Mouse (Mus musculus) ES-E14 (cell line): ENCODE measurements around the gene Rnft2. TPM values are rescaled to one million over a fixed set of nuclear protein-coding genes. Genes with fewer than 3 reads are reported as not detected.
A peak's percentile ranks its signal among the peaks of the same experiment; 100 is the strongest.

Experiments
- DNase-seq: peaks from one replicate; pipeline ENCODE4 v3.0.0-alpha.2; 2013; ENCODE audit warnings: low read depth, low spot score
- H3K27ac ChIP-seq: 2 replicates; pipeline ENCODE4 v1.5.1; 2012; ENCODE audit warnings: low read depth, mild to moderate bottlenecking, low read length, moderate library complexity, mixed read lengths; ENCODE audit not compliant: poor library complexity, insufficient read depth, severe bottlenecking
- H3K36me3 ChIP-seq: 2 replicates; pipeline ENCODE4 v1.6.1; 2012; ENCODE audit warnings: mild to moderate bottlenecking, low read length, moderate library complexity, mixed read lengths; ENCODE audit not compliant: control insufficient read depth, poor library complexity, insufficient read depth, severe bottlenecking
- H3K4me1 ChIP-seq, 2 experiments: fragments of 150-350 bp in 1 of 2; sonication (generic) in 1 of 2; 2 replicates each; pipeline ENCODE4 v1.6.1; 2012; ENCODE audit warnings: low read length in 2 of 2, mild to moderate bottlenecking in 1 of 2, mixed read lengths in 1 of 2; ENCODE audit not compliant: control insufficient read depth in 2 of 2, insufficient read depth in 2 of 2, poor library complexity in 1 of 2
- H3K4me3 ChIP-seq, 2 experiments: fragments of 150-350 bp in 1 of 2; sonication (generic) in 1 of 2; 2 replicates each; pipeline ENCODE4 v1.5.1; 2012; ENCODE audit warnings: low read length in 2 of 2, low read depth in 1 of 2, mild to moderate bottlenecking in 1 of 2, mixed read lengths in 1 of 2; ENCODE audit not compliant: insufficient read depth in 1 of 2, poor library complexity in 1 of 2, severe bottlenecking in 1 of 2
- H3K9ac ChIP-seq: 2 replicates; pipeline ENCODE4 v1.6.1; 2012; ENCODE audit warnings: low read depth, mild to moderate bottlenecking, low read length, mixed read lengths; ENCODE audit not compliant: poor library complexity, insufficient read depth, severe bottlenecking
- H3K9me3 ChIP-seq: fragments of 150-350 bp; sonication (generic); 2 replicates; pipeline ENCODE4 v1.6.1; 2012; ENCODE audit warnings: low read depth, mild to moderate bottlenecking, low read length; ENCODE audit not compliant: control insufficient read depth, insufficient read depth
- CHD2 ChIP-seq: IDR thresholded peaks from 2 replicates; pipeline ENCODE4 v1.6.1; 2014; ENCODE audit warnings: mild to moderate bottlenecking, low read depth, low read length, inconsistent platforms
- HCFC1 ChIP-seq: IDR thresholded peaks from 2 replicates; pipeline ENCODE4 v1.6.1; 2012; ENCODE audit warnings: low read length, inconsistent platforms, borderline replicate concordance; ENCODE audit not compliant: insufficient read depth
- MAFK ChIP-seq: IDR thresholded peaks from 2 replicates; pipeline ENCODE4 v1.6.1; 2014; ENCODE audit warnings: mild to moderate bottlenecking, low read depth, low read length, inconsistent platforms; ENCODE audit not compliant: insufficient read depth
- ZC3H11A ChIP-seq: IDR thresholded peaks from 2 replicates; pipeline ENCODE4 v1.6.1; 2012; ENCODE audit warnings: low read depth, mild to moderate bottlenecking, inconsistent platforms, low read length, borderline replicate concordance
- ZNF384 ChIP-seq: IDR thresholded peaks from 2 replicates; pipeline ENCODE4 v1.6.1; 2012; ENCODE audit warnings: low read depth, low read length, inconsistent platforms
- in situ Hi-C, 2 experiments: fragments of 600-800 bp; cut with MboI; formaldehyde crosslinking; loops; one replicate each; pipeline ENCODE4 v1.15.1; 2025; ENCODE audit warnings: low sequenced_read_pairs in 2 of 2, inconsistent platforms in 1 of 2; ENCODE audit not compliant: unreplicated experiment in 2 of 2
- total RNA-seq: library from RNA; depleted of rRNA; stranded (reverse); fragments of 300-350 nt; gene quantifications from 2 replicates; pipeline ENCODE4 v1.2.3, GENCODE M21; 2012

Rnft2 gene
- total RNA-seq, 1 experiment: 7.9 TPM

GRCm38 (mm10) chr5:118277741-118278495, 33.0 kb upstream of the Rnft2 start:
- in situ Hi-C loops: no loop called here
- no peaks in the 10 kb centered on the region for H3K36me3 ChIP-seq
- peak; percentile 21 for DNase-seq
- peaks cover 1 to 6% of the 10 kb centered on the region in 2 experiments; a peak in 1 of 4 replicates for H3K4me1 ChIP-seq
- H3K27ac ChIP-seq: no peak overlapping the region
- H3K4me3 ChIP-seq: peak overlapping the region; percentile 21 to 66
- no peak for TF ChIP-seq ZNF384
- no peak for TF ChIP-seq ZC3H11A
- no peak for TF ChIP-seq MAFK
- no peak for TF ChIP-seq CHD2
- no peak for TF ChIP-seq HCFC1
- H3K9ac ChIP-seq: peak overlapping the region; percentile 46; the same call in 1 of the 2 replicates
- H3K9me3 ChIP-seq: no peaks in the 10 kb centered on the region

GRCm38 (mm10) chr5:118276711-118277110, 31.8 kb upstream of the Rnft2 start:
- in situ Hi-C loops: no loop called here
- Histone ChIP-seq H3K36me3 (no peaks in the 10 kb centered on the region), H3K9me3 (no peaks in the 10 kb centered on the region), H3K9ac (no peak overlapping the region), H3K27ac (no peak overlapping the region), H3K4me1 (peaks cover 1 to 6% of the 10 kb centered on the region in 2 experiments; a peak in 1 of 4 replicates), H3K4me3 (no peak overlapping the region)
- no peak for DNase-seq
- TF ChIP-seq HCFC1: no peak
- no peak for TF ChIP-seq ZNF384
- no peak for TF ChIP-seq ZC3H11A
- no peak for TF ChIP-seq CHD2
- TF ChIP-seq MAFK: no peak

GRCm38 (mm10) chr5:118276281-118276680, 31.4 kb upstream of the Rnft2 start:
- no peak for DNase-seq

GRCm38 (mm10) chr5:118274546-118274945, 29.6 kb upstream of the Rnft2 start:
- Histone ChIP-seq H3K9ac (no peak overlapping the region), H3K4me1 (peaks cover 1 to 6% of the 10 kb centered on the region in 2 experiments; a peak in 1 of 4 replicates), H3K36me3 (no peaks in the 10 kb centered on the region), H3K4me3 (peak overlapping the region; percentile 47 to 50; a peak in 2 of 4 replicates), H3K9me3 (no peaks in the 10 kb centered on the region), H3K27ac (no peak overlapping the region)
- in situ Hi-C loops: no loop called here
- no peak for TF ChIP-seq HCFC1
- TF ChIP-seq ZC3H11A: no peak
- no peak for TF ChIP-seq MAFK
- TF ChIP-seq ZNF384: no peak
- TF ChIP-seq CHD2: no peak
- DNase-seq: no peak

More at GRCm38 (mm10) chr5:118276281-118276680, 31.4 kb upstream of the Rnft2 start:
- in situ Hi-C loops: no loop called here
- H3K27ac ChIP-seq: no peak overlapping the region
- no peak overlapping the region for H3K9ac ChIP-seq
- no peak overlapping the region for H3K4me3 ChIP-seq
- no peaks in the 10 kb centered on the region for H3K36me3 ChIP-seq
- H3K9me3 ChIP-seq: no peaks in the 10 kb centered on the region
- H3K4me1 ChIP-seq: peaks cover 1 to 6% of the 10 kb centered on the region in 2 experiments; a peak in 1 of 4 replicates
- TF ChIP-seq HCFC1 (no peak), ZNF384 (no peak), ZC3H11A (no peak), CHD2 (no peak), MAFK (no peak)
